Mouse (Mus musculus) natural killer cell, adult 2 months (primary cell): ENCODE measurements around the gene Ablim1.

ENCODE experiments used
- DNase-seq, 2 experiments: peaks; one replicate each; pipeline ENCODE4 v3.0.0; 2022; ENCODE audit warnings: low spot score in 2 of 2

The Ablim1 gene

DNA sequence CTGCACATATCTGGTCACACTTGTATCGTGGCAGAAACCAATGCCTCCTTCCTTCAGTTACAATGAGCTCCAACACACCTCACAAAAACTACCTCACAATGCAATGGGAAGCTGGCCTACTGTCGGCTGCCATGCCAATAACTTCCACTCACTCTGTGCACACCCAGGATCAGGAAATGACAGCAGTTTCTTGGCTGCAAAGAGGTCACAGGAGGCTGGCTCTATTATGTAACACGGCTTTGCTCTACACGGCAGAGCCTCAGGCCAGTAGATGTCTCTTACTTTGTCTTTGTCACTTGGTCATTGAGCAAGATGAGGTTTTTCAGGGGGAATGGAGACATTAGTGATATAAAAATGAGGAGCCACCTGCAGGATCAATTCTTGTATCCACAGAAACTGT is 126.2 kb downstream of the Ablim1 start:
- DNase-seq, result no peak

DNA sequence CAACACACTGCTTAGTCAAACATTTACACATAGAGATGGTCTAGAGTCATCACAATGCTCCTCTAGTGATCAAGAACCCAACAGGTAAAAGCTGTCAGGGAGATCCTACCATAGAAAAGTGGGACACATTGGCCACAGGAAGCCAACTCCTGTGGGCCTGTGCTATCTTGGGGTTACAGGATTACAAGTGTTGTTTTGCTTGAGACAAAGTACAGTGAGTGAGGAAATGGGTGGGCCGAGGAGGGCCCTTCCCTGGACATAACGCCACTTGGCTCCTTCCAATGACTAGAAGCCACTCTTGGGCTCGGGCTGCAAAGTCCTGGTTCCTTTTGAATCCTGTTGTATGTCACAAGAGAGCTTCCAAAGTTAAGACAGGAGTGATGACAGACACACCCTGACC is 129.7 kb downstream of the Ablim1 start:
- DNase-seq, result no peak

- no peak for DNase-seq
Observed at GRCm38 (mm10) chr19:57182938-57183720, 131.6 kb downstream of the Ablim1 start.

DNA sequence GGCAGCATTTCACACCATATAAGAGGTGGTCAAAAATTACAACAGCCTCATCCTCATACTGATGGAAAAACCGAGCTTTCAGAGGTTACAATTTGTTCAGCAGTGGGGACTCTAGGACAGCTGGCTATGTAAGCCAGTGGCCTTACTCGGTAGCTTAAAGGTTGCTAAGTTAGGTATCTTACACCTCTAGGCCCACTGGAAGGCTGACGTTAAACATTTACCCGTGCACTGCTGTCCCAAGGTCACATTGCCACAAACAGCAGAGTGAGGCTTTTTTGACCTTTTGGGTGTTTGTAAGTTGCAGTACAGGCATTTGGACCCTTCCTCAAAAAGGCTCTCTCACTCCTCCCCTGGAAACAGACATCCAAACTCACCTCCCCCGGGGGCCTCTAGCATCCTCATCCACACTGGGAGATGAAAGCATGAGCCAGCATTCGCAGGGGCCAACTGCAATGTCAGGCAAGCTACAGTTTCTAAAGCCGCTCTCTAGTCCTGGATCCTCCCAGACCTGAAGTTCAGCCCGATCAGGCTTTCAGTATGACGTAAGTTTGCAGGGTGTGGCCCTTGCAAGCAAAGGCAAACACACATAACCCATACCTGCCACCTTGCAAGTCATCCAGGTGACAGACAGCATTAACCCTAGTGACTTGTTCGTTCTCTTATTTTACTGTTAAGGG is 132.7 kb downstream of the Ablim1 start:
- DNase-seq, result no peak

DNA sequence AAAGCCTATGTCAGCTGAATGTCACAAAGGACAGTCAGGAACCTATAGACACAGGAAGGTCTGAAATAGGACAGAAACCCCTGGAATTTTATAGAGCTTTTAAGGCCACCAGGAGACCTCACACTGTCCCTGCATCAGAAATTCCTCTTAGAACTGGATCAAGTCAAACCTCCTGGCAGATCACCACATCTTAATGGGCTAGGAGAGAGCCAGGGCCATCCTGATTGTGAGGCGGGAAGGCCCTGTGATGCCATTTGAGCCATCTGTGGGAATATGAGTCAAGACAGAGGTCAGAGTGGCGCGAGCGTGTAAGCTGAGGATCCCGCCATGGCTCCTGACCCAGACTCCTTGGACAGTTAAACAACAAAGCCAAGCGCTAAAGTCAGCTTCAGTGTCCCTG is 133.4 kb downstream of the Ablim1 start:
- DNase-seq, result no peak

GRCm38 (mm10) chr19:57180908-57181307 is 133.8 kb downstream of the Ablim1 start:
- no peak for DNase-seq

DNA sequence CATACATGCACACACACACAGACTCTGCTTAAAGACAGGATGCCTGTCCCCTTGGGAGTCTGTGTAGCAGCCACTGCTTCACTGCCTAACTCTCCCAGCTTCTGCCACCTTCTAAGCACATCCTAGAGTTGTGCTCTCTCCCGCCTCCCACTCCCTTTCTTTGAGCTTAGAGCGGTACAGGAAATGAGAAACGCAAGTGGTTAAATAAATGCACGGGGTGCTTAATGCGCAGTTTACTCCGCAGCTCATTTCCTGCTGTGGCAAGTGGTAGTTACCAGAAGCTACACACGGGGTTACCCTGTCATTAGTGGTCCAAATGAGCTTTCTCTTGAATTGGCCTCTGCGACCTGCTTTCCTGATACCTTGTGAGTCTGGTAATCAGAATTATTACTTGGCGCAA is 134.4 kb downstream of the Ablim1 start:
- no peak for DNase-seq

- no peak for DNase-seq
Observed at GRCm38 (mm10) chr19:57179269-57179668, 135.4 kb downstream of the Ablim1 start.

GRCm38 (mm10) chr19:57177334-57177733 is 137.4 kb downstream of the Ablim1 start:
- DNase-seq, result no peak

- no peak for DNase-seq
Observed at GRCm38 (mm10) chr19:57175077-57175476, 139.6 kb downstream of the Ablim1 start.

- DNase-seq, result no peak
Observed at GRCm38 (mm10) chr19:57174541-57174940, 140.2 kb downstream of the Ablim1 start.

- no peak for DNase-seq
Observed at GRCm38 (mm10) chr19:57174045-57174444, 140.7 kb downstream of the Ablim1 start.

DNA sequence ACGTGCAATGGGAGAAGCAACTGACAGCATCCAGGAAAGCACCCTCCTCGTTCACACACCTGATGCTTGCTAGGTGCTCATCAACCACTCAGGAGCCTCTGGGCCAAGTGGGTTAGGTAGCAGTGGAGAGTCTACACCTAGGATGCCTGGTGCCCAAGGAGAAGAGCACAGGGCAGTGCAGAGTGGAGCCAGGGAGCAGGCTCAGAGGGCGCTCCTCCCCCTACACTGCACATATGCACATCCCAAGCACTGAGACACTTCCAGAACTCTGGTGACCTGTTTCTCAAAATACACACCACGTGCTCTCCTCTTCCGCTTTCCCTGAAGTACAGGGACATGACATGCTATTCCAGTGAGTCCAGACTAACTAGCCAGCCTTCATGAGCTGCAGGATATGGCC is 142.4 kb downstream of the Ablim1 start:
- DNase-seq, result no peak

- DNase-seq, result no peak
Observed at GRCm38 (mm10) chr19:57170880-57171279, 143.8 kb downstream of the Ablim1 start.

DNA sequence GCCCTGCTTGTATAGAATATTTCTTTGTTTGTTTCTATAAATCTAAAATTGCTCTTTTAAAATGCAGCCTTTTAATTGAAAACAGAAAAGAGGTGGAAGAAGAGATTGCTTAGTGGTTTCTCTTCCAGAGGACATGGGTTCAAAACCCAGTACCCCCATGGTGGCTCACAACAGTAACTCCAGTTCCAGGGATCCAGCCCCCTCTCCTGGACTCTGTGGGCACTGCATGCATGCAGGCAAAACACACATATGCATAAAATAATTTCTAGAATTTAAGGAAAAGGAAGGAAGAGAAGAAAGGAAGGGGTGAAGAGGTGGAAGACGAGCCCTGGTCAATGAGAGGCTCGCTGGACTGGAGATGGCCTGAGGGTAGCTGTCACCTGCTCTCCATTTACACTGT is 145.2 kb downstream of the Ablim1 start:
- DNase-seq, result no peak

GRCm38 (mm10) chr19:57167721-57168120 is 147.0 kb downstream of the Ablim1 start:
- DNase-seq, result no peak

GRCm38 (mm10) chr19:57164882-57165281 is 149.8 kb downstream of the Ablim1 start:
- DNase-seq, result no peak

GRCm38 (mm10) chr19:57163315-57163714 is 151.4 kb downstream of the Ablim1 start:
- DNase-seq, result no peak

GRCm38 (mm10) chr19:57161978-57162727 is 152.6 kb downstream of the Ablim1 start:
- DNase-seq, result no peak

DNA sequence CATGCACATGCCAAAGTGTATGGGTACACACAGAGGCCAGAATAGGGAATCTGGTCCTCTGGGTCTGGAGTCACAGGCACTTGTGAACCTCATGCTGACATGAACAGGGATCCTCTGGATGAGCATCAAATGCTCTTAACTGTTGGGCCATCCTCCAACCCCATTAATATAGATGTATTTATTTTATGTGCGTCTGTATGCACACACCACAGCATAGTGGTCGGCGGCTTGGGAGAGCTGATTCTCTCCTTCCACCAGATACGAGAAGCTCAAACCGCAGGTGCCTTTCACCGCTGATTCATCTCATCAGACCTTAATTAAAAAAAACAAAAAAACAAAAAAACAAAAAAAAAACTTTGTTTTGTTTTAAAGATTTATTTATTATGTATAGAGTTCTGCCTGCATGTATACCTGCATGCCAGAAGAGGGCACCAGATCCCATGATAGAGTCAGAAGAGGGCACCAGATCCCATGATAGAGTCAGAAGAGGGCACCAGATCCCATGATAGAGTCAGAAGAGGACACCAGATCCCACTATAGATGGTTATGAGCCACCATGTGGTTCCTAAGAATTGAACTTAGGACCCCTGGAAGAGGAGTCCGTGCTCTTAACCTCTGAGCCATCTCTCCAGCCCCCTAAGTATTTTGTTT is 153.6 kb downstream of the Ablim1 start:
- peak; percentile 14 to 49 for DNase-seq

DNA sequence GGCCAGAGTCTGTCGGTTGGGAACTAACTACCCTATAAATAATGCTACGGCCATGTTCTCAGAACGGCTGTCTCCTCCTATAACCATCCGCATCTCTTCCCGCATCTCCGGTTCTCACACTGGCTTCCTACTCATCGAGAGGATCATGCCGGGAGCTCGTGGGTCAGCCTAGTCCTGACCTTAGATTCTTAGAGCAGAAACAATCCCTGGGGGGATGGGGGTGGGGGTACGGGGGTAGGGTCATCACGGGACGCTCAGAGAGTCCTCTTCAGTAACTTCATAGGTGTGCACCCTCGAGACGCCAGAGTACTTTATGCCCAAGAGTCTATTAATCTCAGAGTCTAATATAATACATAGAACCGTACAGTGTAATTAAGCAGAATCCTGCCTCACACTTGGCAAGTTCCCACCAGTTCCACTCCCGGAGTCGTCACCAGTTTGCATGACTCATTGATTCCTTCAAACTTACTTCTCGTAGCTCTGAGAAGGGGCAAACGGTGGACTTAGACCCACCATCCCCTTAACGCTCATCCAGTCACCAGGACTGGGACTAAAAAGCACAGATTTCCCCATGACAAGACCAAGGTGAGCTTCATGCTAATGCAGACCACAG is 156.9 kb downstream of the Ablim1 start:
- no peak for DNase-seq
